Mouse (Mus musculus) thymus, adult 2 months (tissue): ENCODE data around the gene Cib3.

Source experiments
- CTCF ChIP-seq: fragments of 200-500 bp; IDR thresholded peaks from 2 replicates; pipeline ENCODE4 v1.5.1; 2012; ENCODE audit warnings: mild to moderate bottlenecking, control low read depth, low read length, moderate library complexity, borderline replicate concordance; ENCODE audit not compliant: control insufficient read depth, poor library complexity, insufficient read depth; ENCODE audit errors: extremely low read depth
- POLR2A ChIP-seq: fragments of 200-500 bp; IDR thresholded peaks from 2 replicates; pipeline ENCODE4 v1.6.1; 2012; ENCODE audit warnings: mild to moderate bottlenecking, low read length, control low read depth, moderate library complexity; ENCODE audit not compliant: control insufficient read depth, poor library complexity, insufficient read depth; ENCODE audit errors: extremely low read depth

DNA sequence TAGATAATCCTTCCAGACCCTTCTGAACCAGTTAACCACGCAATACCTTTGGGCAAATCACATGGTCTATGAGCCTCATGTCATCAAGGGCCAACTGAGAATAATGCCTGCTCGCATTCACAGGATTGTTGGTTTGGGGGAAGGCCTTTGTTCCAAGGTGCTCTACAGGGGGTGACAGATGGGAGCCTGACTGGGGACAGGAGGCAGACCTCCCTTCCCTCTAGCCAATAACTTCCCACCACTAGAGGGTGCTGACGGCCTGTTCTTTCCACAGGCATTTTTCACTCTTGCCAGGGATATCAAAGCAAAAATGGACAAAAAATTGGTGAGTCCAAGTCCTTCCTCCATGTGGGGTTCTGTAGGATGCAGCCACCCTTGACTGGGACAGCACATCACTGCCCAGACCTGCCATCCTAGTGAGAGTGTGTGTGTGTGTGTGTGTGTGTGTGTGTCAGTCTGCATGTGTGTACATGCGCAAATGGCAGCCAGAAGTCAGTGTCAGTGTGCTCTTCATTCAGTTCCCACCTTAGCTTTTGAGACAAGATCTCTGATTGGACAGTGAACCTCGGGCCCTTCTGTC is 35.2 kb downstream of the Cib3 start:
- peak; percentile 55; the same call in 1 of the 2 replicates for TF ChIP-seq CTCF
- TF ChIP-seq POLR2A: no peak
